Mouse (Mus musculus) lung, adult 2 months (tissue): Measurements from ENCODE around the gene Aox1.

Source experiments
- CTCF ChIP-seq: fragments of 200-500 bp; IDR thresholded peaks from 2 replicates; pipeline ENCODE4 v1.5.1; 2011; ENCODE audit warnings: mild to moderate bottlenecking, low read length, control low read depth; ENCODE audit not compliant: insufficient read depth
- POLR2A ChIP-seq: fragments of 200-500 bp; IDR thresholded peaks from 2 replicates; pipeline ENCODE4 v1.6.1; 2011; ENCODE audit warnings: low read depth, mild to moderate bottlenecking, control low read depth, low read length, borderline replicate concordance; ENCODE audit errors: extremely low read depth

GRCm38 (mm10) chr1:58072416-58072815 is 42.7 kb downstream of the Aox1 start:
- no peak for TF ChIP-seq CTCF
- TF ChIP-seq POLR2A, result no peak
